Mouse (Mus musculus): Measurements from ENCODE around the gene Sirpa.

Gene Sirpa

GRCm38 (mm10) chr2:129592459-129593140 lies at the start of gene Sirpa:
Gene Sirpa (plus strand): TSS chr2:129592835.
- peak; percentile 10 for DNase-seq

GRCm38 (mm10) chr2:129544448-129544847 lies 48.2 kb upstream of the Sirpa start:
- DNase-seq: no peak

GRCm38 (mm10) chr2:129544919-129545318 lies 47.7 kb upstream of the Sirpa start:
- no peak for DNase-seq

GRCm38 (mm10) chr2:129545596-129545995 lies 47.0 kb upstream of the Sirpa start:
- no peak for DNase-seq

GRCm38 (mm10) chr2:129546772-129547171 lies 45.9 kb upstream of the Sirpa start:
- no peak for DNase-seq

GRCm38 (mm10) chr2:129549537-129550135 lies 43.0 kb upstream of the Sirpa start:
- DNase-seq: no peak

- DNase-seq: no peak
Observed at GRCm38 (mm10) chr2:129550781-129551180, 41.9 kb upstream of the Sirpa start.

GRCm38 (mm10) chr2:129556081-129556480 lies 36.6 kb upstream of the Sirpa start:
- no peak for DNase-seq

GRCm38 (mm10) chr2:129558008-129558874 lies 34.4 kb upstream of the Sirpa start:
- DNase-seq: no peak

GRCm38 (mm10) chr2:129558875-129559219 lies 33.8 kb upstream of the Sirpa start:
- DNase-seq: no peak

GRCm38 (mm10) chr2:129561796-129562195 lies 30.8 kb upstream of the Sirpa start:
- DNase-seq: no peak

- no peak for DNase-seq
Observed at GRCm38 (mm10) chr2:129563944-129564709, 28.5 kb upstream of the Sirpa start.

GRCm38 (mm10) chr2:129569120-129569519 lies 23.5 kb upstream of the Sirpa start:
- DNase-seq: no peak

- no peak for DNase-seq
Observed at GRCm38 (mm10) chr2:129569556-129569955, 23.1 kb upstream of the Sirpa start.

GRCm38 (mm10) chr2:129573701-129574273 lies 18.8 kb upstream of the Sirpa start:
- DNase-seq: no peak

- DNase-seq: no peak
Observed at GRCm38 (mm10) chr2:129574395-129575046, 18.1 kb upstream of the Sirpa start.

- DNase-seq: no peak
Observed at GRCm38 (mm10) chr2:129575113-129575512, 17.5 kb upstream of the Sirpa start.

GRCm38 (mm10) chr2:129576611-129577447 lies 15.8 kb upstream of the Sirpa start:
- DNase-seq: no peak

GRCm38 (mm10) chr2:129580656-129581055 lies 12.0 kb upstream of the Sirpa start:
- no peak for DNase-seq

- no peak for DNase-seq
Observed at GRCm38 (mm10) chr2:129581826-129582225, 10.8 kb upstream of the Sirpa start.

- DNase-seq: no peak
Observed at GRCm38 (mm10) chr2:129582261-129582660, 10.4 kb upstream of the Sirpa start.
